Mouse (Mus musculus) lung, embryonic 15.5 days (tissue): ENCODE measurements around the gene Zfp771. TPM values are rescaled to one million over a fixed set of nuclear protein-coding genes. Genes with fewer than 3 reads are reported as not detected.
"Not testable (repeated sequence)": the region's sequence is repeated elsewhere in the genome, so short reads cannot be mapped to it uniquely, and the experiment has no call there.

Source experiments
- ATAC-seq: fragments of 200-750 bp; cut with Nextera tagmentation; 2 replicates; pipeline ENCODE4 v1.8.0; 2017; ENCODE audit warnings: moderate number of reproducible peaks, borderline replicate concordance; ENCODE audit not compliant: low FRiP score, low TSS enrichment; ENCODE audit errors: extremely low read depth
- H3K27ac ChIP-seq: fragments of 300-500 bp; sonication (generic); 2 replicates; pipeline ENCODE4 v1.5.1; 2015; ENCODE audit warnings: moderate library complexity, mild to moderate bottlenecking, inconsistent platforms
- H3K27me3 ChIP-seq: fragments of 300-500 bp; sonication (generic); 2 replicates; pipeline ENCODE4 v1.6.1; 2015; ENCODE audit warnings: inconsistent platforms
- H3K36me3 ChIP-seq: fragments of 300-500 bp; sonication (generic); 2 replicates; pipeline ENCODE4 v1.6.1; 2015; ENCODE audit warnings: inconsistent platforms
- H3K4me1 ChIP-seq: fragments of 300-500 bp; sonication (generic); 2 replicates; pipeline ENCODE4 v1.6.1; 2015; ENCODE audit warnings: inconsistent platforms
- H3K4me2 ChIP-seq: fragments of 300-500 bp; sonication (generic); 2 replicates; pipeline ENCODE4 v1.6.1; 2015; ENCODE audit warnings: inconsistent platforms, mild to moderate bottlenecking, moderate library complexity
- H3K4me3 ChIP-seq: fragments of 300-500 bp; sonication (generic); 2 replicates; pipeline ENCODE4 v1.5.1; 2015; ENCODE audit warnings: mild to moderate bottlenecking, inconsistent platforms
- H3K9ac ChIP-seq: fragments of 300-500 bp; sonication (generic); 2 replicates; pipeline ENCODE4 v1.6.1; 2015; ENCODE audit warnings: inconsistent platforms
- H3K9me3 ChIP-seq: fragments of 300-500 bp; sonication (generic); 2 replicates; pipeline ENCODE4 v1.6.1; 2016; ENCODE audit warnings: inconsistent platforms
- WGBS: fragments of 180-500 bp; shearing (Covaris S2); methylation state at CpG from one replicate; pipeline ENCODE4 v1.1.7; 2015; 5-methylcytosine and 5-hydroxymethylcytosine counted together
- polyA plus RNA-seq: library from polyadenylated mRNA; unstranded; fragments of >200 nt; fragmentation: Nextera tagmentation; extraction: Ambion mirVana; gene quantifications from 2 replicates; pipeline ENCODE4 v1.2.1, GENCODE M21; 2015

Gene Zfp771
- polyA plus RNA-seq, 1 experiment from 2014 or later: 63.0 TPM

- H3K27ac ChIP-seq: no peak overlapping the region
- H3K9me3 ChIP-seq: no peaks in the 10 kb centered on the region
- H3K4me1 ChIP-seq: peaks cover 32% of the 10 kb centered on the region
- no peak overlapping the region for H3K4me3 ChIP-seq
- H3K4me2 ChIP-seq: peak overlapping the region; percentile 66
- no peak for ATAC-seq
- H3K36me3 ChIP-seq: peaks cover 51% of the 10 kb centered on the region
- H3K9ac ChIP-seq: 0 out of 2 replicates have a peak overlapping the region, but pooled peaks have one; percentile 7
- H3K27me3 ChIP-seq: no peaks in the 10 kb centered on the region
- 95% methylated on average over 2 of the region's 2 CpGs for WGBS
These were observed 9.3 kb upstream of the Zfp771 start for GRCm38 (mm10) chr7:127234777-127235176.

DNA sequence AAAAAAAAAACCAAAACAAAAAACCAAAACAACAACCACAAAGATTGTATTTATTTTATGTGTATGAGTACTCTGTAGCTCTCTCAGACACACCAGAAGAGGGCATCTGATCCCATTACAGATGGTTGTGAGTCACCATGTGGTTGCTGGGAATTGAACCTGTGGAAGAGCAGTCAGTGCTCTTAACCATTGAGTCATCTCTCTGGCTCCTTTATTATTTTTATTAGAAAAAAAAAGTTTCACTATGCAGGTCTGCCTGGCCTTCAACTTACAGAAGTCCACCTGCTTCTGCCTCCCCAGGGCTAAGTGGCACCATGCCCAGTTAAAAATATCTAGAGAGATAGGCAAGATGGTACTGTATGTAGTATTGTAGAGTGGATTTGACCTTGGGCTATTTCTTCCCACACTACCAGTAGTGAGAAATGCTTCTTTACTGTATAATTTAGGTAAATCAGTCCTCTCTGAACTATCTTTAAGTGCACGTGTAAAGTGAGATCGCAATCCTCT lies 660 bp upstream of the Zfp771 start:
- H3K9me3 ChIP-seq: no peaks in the 10 kb centered on the region
- H3K27ac ChIP-seq: peak overlapping the region; percentile 94
- ATAC-seq: no peak
- H3K9ac ChIP-seq: peak overlapping the region; percentile 95
- no peaks in the 10 kb centered on the region for H3K27me3 ChIP-seq
- H3K36me3 ChIP-seq: peaks cover 14% of the 10 kb centered on the region
- 36% methylated on average over 2 of the region's 2 CpGs for WGBS
- peak overlapping the region; percentile 83 for H3K4me2 ChIP-seq
- H3K4me1 ChIP-seq: peaks cover 26% of the 10 kb centered on the region
- peak overlapping the region; percentile 92 for H3K4me3 ChIP-seq

GRCm38 (mm10) chr7:127244658-127245510 lies 810 bp downstream of the Zfp771 start:
- Histone ChIP-seq H3K9ac (peak overlapping the region; percentile 95), H3K27ac (peak overlapping the region; percentile 94), H3K4me3 (peak overlapping the region; percentile 92), H3K27me3 (no peaks in the 10 kb centered on the region), H3K36me3 (peaks cover 14% of the 10 kb centered on the region), H3K4me2 (peak overlapping the region; percentile 83), H3K9me3 (no peaks in the 10 kb centered on the region), H3K4me1 (peaks cover 26% of the 10 kb centered on the region)
- ATAC-seq: peak; percentile 85
- WGBS: 9% methylated on average over 27 of the region's 33 CpGs

DNA sequence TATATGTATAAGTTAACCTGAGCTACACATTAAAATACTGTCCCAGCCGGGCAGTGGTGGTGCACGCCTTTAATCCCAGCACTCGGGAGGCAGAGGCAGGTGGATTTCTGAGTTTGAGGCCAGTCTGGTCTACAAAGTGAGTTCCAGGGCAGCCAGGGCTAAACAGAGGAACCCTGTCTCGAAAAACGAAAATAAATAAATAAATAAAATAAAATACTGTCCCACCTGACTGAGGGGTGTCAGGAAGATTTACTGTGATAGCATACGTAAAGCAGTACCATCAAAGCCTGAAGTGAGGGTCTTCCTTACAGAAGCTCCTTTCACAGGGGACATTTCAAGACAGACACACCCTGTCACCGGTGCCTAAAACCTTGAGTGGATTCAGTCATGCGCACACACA lies 6.4 kb downstream of the Zfp771 start:
- 90% methylated on average over 8 of the region's 8 CpGs for WGBS
- H3K27ac ChIP-seq, H3K4me2 ChIP-seq, H3K27me3 ChIP-seq, ATAC-seq, H3K4me3 ChIP-seq, H3K9ac ChIP-seq, H3K9me3 ChIP-seq: not testable (repeated sequence)
- Histone ChIP-seq H3K36me3 (peaks cover 28% of the 10 kb centered on the region), H3K4me1 (peaks cover 21% of the 10 kb centered on the region)

DNA sequence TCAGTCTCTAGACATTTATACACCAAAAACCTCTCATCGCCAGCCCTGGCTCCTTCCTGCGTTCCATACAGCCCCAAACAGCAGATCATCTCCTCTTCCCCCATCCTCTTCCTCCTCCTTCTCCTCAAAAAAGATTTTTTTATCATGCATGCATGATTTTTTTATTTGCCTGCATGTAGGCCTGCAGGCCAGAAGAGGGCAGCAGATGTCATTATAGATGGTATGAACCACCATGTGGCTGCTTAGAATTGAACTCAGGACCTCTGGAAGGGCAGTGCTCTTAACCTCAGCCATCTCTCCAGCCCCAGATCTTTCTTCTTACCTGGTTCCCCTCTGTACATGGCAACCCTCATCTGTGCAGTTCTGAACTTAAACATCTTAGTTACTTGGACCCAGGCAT lies 8.3 kb downstream of the Zfp771 start:
- Histone ChIP-seq H3K36me3 (peaks cover 35% of the 10 kb centered on the region), H3K27ac (no peak overlapping the region)

DNA sequence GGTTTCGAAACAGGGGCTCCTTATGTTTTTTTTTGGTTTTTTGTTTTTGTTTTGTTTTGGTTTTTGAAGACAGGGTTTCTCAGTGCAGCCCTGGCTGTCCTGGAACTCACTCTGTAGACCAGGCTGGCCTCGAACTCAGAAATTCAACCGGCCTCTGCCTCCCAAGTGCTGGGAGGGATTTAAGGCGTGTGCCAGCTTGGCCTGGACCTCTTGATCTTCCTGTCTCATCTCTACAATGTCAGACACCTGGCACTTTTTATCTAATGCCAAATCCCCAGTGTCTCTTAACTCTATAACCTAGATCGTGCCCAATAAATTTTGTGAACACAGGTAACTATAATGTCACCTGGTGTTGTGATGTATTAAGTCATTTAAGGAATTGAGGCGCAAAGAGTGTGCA lies 9.3 kb downstream of the Zfp771 start:
- ATAC-seq: no peak
- no peaks in the 10 kb centered on the region for H3K27me3 ChIP-seq
- peak overlapping the region; percentile 91 for H3K27ac ChIP-seq
- H3K9me3 ChIP-seq: no peaks in the 10 kb centered on the region
- peak overlapping the region; percentile 53 for H3K4me3 ChIP-seq
- peaks cover 9% of the 10 kb centered on the region for H3K4me1 ChIP-seq
- 74% methylated on average over 6 of the region's 6 CpGs for WGBS
- peak overlapping the region; percentile 50 for H3K9ac ChIP-seq
- H3K36me3 ChIP-seq: peaks cover 33% of the 10 kb centered on the region
- H3K4me2 ChIP-seq: peak overlapping the region; percentile 96

More for the DNA sequence above, 8.3 kb downstream of the Zfp771 start:
- no peak overlapping the region for H3K4me2 ChIP-seq
- no peak overlapping the region for H3K9ac ChIP-seq
- H3K9me3 ChIP-seq: no peaks in the 10 kb centered on the region
- no peaks in the 10 kb centered on the region for H3K27me3 ChIP-seq
- no peak overlapping the region for H3K4me3 ChIP-seq
- WGBS: 79% methylated on average over 2 of the region's 2 CpGs
- peaks cover 9% of the 10 kb centered on the region for H3K4me1 ChIP-seq
- ATAC-seq: no peak

GRCm38 (mm10) chr7:127253821-127254769 lies 10.0 kb downstream of the Zfp771 start:
- WGBS: under 1% methylated on average over 136 of the region's 136 CpGs
- H3K36me3 ChIP-seq: peaks cover 28% of the 10 kb centered on the region
- no peaks in the 10 kb centered on the region for H3K27me3 ChIP-seq
- no peaks in the 10 kb centered on the region for H3K9me3 ChIP-seq
- H3K27ac ChIP-seq: peak overlapping the region; percentile 91
- peak; percentile 93 for ATAC-seq
- H3K4me2 ChIP-seq: peak overlapping the region; percentile 96
- peaks cover 10% of the 10 kb centered on the region for H3K4me1 ChIP-seq
- peak overlapping the region; percentile 71 for H3K9ac ChIP-seq
- peak overlapping the region; percentile 53 for H3K4me3 ChIP-seq

GRCm38 (mm10) chr7:127255008-127255407 lies 10.9 kb downstream of the Zfp771 start:
- 14% methylated on average over 4 of the region's 4 CpGs for WGBS
- Histone ChIP-seq H3K36me3 (peaks cover 22% of the 10 kb centered on the region), H3K27me3 (no peaks in the 10 kb centered on the region), H3K27ac (peak overlapping the region; percentile 91; the same call in 1 of the 2 replicates), H3K4me3 (peak overlapping the region; percentile 53), H3K4me2 (peak overlapping the region; percentile 96), H3K9ac (peak overlapping the region; percentile 71), H3K4me1 (peaks cover 20% of the 10 kb centered on the region), H3K9me3 (no peaks in the 10 kb centered on the region)
- ATAC-seq: no peak

- Histone ChIP-seq H3K4me2 (no peak overlapping the region), H3K36me3 (peaks cover 20% of the 10 kb centered on the region), H3K4me3 (no peak overlapping the region), H3K27me3 (no peaks in the 10 kb centered on the region), H3K9ac (no peak overlapping the region), H3K4me1 (peaks cover 21% of the 10 kb centered on the region), H3K9me3 (no peaks in the 10 kb centered on the region), H3K27ac (no peak overlapping the region)
- 87% methylated on average over 2 of the region's 2 CpGs for WGBS
- no peak for ATAC-seq
These were observed 11.9 kb downstream of the Zfp771 start for GRCm38 (mm10) chr7:127255965-127256364.

GRCm38 (mm10) chr7:127256518-127256917 lies 12.4 kb downstream of the Zfp771 start:
- H3K27ac ChIP-seq: no peak overlapping the region
- no peak overlapping the region for H3K9ac ChIP-seq
- ATAC-seq: no peak
- peaks cover 25% of the 10 kb centered on the region for H3K4me1 ChIP-seq
- H3K36me3 ChIP-seq: peaks cover 16% of the 10 kb centered on the region
- WGBS: 82% methylated on average over 5 of the region's 5 CpGs
- no peak overlapping the region for H3K4me3 ChIP-seq
- H3K9me3 ChIP-seq: no peaks in the 10 kb centered on the region
- no peaks in the 10 kb centered on the region for H3K27me3 ChIP-seq
- H3K4me2 ChIP-seq: no peak overlapping the region

- Histone ChIP-seq H3K4me2 (peak overlapping the region; percentile 62), H3K9ac (peak overlapping the region; percentile 39), H3K4me1 (peaks cover 25% of the 10 kb centered on the region), H3K36me3 (peaks cover 9% of the 10 kb centered on the region), H3K27me3 (no peaks in the 10 kb centered on the region), H3K9me3 (no peaks in the 10 kb centered on the region), H3K4me3 (peak overlapping the region; percentile 57), H3K27ac (no peak overlapping the region)
- ATAC-seq: no peak
- WGBS: 70% methylated on average over 8 of the region's 8 CpGs
These were observed 15.3 kb downstream of the Zfp771 start for GRCm38 (mm10) chr7:127259186-127259905.
